Mouse (Mus musculus): ENCODE results near the gene Tlr9.

The Tlr9 gene

DNA sequence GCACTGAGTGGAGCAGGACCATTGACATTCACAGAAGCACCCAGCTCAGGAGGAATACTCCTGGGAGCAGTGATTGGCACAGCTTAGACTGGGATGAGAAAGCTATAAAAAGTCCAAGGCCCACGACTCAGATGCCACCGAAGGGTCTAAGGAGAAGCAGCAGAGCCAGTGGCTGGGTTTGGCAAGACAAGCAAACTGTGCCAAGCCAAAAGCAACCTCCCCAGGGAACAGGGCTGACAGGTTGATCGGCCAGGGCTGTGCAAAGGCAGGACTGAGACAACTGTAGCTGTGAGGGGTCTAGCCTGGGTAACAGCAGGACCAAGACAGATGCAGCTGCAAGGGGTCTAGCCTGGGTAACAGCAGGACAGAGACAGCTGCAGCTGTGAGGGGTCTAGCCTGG lies 10.6 kb downstream of the Tlr9 start:
- no peak for DNase-seq (ENCODE audit: low read depth, low spot score)

DNA sequence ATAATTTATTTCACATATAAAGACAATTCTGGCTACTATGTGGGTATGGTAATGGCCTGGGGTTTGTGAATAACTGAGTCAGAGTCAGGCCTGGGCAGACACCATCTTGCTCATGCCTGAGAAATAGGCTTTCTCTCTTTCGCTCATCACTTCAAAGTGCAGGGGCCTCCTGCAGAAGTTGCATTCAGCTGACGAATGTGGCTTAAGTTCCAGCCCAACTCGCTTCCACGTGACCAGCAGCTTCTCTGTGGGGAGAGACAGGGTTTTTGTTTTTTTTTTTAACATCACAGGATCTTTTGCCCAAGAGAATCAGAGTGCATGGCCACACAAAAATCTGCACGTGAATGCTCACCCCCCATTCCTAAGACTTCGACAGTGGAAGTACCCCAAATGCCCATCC lies 11.6 kb downstream of the Tlr9 start:
- no peak for DNase-seq (ENCODE audit: low read depth, low spot score)

DNA sequence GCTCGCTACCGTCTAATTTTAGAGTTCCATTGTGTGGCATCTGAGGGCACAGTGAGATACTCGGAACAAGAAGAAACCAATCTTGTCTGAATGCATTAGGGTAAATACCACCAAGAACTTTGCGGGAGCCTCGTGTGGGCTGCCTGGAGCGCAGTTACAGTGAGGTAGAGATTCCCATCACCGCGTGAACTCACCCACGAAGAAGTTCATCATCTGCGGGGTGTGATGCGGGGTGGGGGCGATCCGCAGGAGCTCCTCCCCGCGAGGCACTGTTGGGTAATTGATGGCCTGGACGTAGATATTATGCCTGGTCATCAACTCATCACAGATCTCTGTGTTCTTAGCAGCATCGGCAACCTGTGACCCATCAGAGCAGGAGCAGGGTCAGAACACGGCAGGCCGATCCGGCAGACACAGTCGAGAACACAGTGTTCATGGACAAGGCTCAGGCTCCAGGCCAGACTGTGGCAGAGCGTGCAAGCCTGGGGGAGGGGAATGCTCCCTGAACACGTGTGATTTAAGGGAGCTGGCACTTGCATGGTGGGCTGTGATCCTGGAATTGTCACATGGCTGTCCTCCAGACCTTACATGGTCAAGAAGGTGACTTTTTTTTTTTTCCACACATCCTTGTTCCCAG lies 12.9 kb downstream of the Tlr9 start:
- no peak for DNase-seq (ENCODE audit: low read depth, low spot score)

DNA sequence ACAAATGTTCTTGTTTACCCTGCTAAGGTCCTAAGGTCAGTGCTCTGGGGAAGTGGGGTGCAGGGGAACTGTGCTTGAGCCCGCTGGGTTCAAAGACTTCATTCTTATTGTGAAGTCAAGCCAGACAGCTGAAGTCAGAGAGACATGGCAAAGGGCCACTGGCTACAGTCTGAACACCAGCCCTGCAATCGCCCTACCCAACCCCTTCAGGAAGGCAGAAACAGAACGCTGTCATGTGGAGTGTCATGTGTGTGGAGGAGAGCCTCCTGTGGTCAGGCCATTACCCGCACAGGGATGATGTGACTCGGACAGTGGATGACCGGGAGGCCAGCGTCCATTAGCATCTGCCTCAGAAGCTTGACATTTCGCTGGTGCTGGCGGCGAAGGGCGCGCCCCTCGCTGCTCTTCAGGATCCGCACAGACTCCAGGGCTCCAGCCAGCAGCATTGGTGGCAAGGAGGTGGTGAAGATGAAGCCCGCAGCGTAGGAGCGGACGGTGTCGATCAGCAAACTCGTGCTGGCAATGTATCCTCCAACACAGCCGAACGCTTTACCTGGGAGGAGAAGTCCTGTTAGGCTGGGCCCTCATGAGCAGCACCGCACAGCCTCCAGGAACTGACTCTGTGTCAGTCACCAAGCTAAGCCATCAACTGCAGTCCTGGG lies 13.9 kb downstream of the Tlr9 start:
- DNase-seq (ENCODE audit: low read depth, low spot score) = no peak

DNA sequence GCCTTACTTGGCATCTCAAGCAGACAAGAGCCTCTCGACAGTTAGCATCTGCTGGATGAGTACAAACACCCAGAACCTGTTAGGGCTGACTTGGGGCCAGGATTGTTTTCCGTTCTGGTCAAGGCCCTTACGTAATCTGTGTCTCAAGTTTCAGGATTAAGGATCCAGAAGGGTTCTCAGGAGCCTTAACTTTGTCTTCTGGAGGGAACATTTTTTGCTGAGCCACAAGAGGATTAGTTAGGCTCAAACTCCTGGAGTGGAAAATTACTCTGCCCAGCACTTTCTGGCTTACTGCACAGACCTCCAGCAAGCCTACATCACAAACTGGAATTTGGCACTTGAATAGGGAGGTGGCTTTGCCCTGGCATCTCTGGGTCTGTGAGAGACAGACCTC lies 14.4 kb downstream of the Tlr9 start:
- no peak for DNase-seq (ENCODE audit: low read depth, low spot score)

DNA sequence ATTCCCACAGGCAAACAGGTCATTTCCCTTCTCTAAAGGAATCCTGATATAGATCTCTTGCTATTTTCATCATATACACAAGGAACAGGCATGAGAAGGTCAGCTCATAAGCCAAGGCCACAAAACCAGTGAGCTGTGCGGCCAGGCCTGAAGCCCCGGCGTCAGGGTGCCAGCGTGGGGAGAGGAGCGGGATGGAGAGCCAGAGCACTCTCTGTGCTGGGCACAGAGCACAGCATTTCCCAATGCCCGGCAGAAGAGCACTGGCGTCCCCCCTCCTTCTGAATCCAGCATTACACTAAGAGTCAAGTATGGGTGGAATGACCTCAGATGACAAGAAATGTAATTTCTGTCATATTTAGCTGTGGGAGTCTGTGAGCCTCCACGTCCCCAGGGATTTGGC lies 15.0 kb downstream of the Tlr9 start:
- no peak for DNase-seq (ENCODE audit: low read depth, low spot score)

DNA sequence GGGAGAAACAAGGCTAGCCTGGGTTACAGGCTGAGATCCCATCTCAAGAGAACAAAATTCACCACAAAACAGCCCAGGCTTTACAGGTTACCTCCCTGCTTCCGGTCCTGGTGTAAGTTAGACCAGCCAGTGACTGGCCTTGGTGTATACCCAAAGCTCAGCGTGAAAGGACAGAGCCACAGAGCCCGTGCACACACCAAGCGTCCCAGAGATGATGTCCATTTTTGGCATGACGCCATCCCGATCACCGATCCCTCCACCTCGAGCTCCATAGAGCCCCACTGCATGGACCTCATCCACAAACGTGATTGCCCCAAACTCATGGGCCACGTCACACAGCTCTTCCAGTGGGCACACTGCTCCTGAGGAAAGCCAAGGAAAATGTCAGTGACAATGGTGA lies 15.5 kb downstream of the Tlr9 start:
- DNase-seq (ENCODE audit: low read depth, low spot score) = no peak

DNA sequence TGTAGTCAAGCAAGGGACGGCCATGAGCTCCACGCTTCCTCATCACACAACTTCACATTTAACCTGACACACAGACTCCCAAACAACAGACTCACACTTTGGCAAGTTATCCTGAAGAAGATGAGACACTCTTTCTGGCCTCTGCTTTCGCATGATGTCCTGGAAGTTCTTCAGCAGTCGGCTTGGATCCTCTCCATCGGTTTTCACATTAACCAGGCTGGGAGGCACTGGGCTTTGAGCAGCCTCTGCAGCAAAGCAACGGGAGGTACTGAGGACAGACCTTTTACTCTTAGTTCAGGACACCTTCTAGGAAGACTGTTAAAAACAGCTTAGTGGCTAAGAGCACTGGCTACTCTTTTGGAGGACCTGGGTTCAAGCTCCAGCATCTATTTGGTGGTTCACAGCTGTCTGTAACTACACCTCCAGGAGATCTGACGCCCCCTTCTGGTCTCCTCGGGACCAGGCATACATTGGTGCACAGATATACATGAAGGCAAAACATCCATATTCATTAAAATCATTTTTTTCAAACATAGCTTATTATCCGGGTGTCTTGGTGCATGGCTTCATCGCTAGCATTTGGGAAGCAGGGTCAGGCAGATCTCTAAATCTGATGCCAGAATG lies 19.3 kb downstream of the Tlr9 start:
- no peak for DNase-seq (ENCODE audit: low read depth, low spot score)

DNA sequence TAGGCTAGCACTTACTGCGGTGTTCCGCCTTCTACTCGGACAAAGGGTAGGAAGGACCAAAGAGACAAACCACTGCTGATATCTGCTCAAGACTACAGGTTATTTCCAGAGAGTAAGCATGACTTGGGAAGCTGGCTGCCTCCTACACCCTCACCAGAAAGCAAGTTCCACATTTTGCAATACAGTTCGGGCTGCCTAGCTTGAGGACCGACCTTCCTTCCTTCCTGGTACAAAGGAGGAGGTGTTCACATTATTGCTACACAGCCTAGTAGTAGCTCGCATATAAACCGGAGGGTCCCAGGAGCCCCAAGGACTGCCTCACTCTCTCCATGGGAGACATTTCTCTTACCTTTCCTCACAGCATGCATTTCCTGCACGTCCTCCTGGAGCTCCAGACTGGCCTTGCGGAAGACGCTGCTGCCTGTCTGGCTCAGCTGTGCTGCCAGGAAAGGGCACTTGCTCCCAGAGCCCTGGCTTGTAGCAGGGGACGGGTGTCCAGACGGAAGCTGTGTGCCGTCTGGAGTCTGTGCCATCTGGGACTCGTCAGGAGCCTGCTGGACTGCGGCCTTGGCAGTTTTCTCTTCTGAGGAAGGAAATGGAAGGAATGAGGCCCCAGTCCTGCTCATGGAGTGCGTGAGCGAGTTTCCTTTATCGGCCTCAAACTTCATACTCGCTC lies 20.6 kb downstream of the Tlr9 start:
- DNase-seq (ENCODE audit: low read depth, low spot score) = no peak

DNA sequence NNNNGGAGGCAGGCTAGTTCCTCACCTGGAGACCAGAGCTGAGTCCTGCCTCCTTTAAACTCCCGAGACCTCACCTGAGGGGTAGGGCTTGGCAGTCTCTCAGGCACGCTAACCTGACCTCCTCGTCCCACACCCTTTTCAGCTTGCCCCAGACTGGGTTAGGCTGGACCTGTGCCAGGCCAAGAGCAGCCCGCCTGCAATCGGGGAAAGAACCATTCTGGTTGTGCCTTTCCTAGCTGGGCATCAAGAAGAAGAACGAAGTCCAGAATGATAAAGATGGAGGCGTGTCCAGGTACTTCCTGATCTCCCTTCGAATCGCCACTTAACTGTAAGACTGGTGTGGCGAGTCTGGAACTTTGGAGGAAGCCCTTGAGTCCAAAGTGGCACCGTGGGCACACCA lies 27.2 kb downstream of the Tlr9 start:
- DNase-seq (ENCODE audit: low read depth, low spot score) = no peak

DNA sequence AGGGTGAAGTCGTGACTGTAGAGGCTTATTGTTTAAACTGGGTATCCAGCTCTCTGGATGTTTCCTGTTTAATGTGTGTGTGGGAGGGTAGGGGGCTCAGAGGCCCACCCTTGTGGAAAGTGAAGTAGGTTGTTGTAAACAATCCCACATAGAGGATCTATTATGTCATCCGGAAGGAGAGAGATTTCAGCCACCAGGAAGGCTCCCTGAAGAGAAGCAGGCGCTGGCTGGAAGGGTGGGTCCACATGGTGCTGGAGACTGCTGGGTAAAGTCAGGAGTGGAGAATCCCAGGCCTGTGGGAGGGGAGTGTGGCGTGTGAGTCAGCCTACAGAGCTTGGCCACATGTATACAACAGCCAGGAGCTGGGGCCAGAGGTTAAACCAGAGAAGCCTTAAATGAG lies 27.8 kb downstream of the Tlr9 start:
- no peak for DNase-seq (ENCODE audit: low read depth, low spot score)

DNA sequence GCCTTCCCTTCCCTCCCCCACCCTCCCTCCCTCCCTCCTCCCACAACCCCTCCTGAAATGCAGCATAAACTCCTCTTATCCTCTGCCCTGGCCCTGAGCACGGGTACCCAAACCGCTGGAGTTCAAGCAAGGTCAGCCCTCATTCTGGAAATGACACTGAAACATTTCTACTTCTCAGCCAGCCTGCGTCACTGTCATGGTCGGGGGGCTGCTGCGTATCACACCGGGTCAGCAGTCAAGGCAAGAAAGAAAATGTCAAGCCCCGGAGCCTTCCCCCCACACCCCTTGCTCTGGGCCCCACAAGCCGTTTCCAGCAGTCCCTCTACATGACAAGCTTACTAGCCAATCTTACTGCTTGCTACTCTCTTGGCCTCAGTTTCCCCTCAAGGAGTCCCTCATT lies 28.7 kb downstream of the Tlr9 start:
- DNase-seq (ENCODE audit: low read depth, low spot score) = no peak

DNA sequence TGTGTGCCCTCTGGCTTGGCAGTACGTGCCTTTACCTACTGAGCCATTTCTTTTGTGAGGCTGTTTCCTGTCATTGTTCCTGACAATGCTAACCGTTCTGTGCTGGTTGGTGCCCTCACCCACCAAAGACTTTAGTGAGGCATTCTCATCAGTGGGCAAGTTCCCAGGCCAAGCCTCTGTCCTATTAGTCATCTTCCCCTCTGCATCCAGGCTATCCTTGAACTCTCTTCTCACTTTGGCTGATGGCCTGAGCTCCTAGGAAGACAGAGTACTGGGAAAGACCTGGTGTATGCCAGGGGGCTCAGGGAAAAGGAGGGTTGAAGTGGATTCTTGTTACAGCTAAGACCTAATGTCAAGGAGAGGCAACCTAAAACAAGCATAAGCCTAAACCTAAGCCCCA lies 31.6 kb downstream of the Tlr9 start:
- no peak for DNase-seq (ENCODE audit: low read depth, low spot score)

DNA sequence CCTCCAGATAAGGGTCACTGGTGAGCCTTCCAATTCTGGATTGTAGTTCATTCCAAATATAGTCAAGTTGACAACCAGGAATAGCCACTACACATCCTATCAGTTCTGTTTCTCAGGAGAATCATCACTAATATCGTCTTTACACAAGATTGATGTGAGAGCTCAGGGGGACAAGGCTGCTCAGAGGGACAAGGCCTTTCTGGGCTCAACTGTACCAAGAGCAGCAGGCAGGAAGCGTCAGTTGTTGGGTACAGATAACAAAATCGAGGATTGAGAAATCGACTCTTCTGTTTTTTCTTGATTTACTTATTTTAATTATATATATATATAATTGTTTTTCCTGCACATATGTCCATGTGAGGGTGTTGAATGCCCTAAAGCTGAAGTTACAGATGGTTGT lies 36.0 kb downstream of the Tlr9 start:
- DNase-seq (ENCODE audit: low read depth, low spot score) = no peak

DNA sequence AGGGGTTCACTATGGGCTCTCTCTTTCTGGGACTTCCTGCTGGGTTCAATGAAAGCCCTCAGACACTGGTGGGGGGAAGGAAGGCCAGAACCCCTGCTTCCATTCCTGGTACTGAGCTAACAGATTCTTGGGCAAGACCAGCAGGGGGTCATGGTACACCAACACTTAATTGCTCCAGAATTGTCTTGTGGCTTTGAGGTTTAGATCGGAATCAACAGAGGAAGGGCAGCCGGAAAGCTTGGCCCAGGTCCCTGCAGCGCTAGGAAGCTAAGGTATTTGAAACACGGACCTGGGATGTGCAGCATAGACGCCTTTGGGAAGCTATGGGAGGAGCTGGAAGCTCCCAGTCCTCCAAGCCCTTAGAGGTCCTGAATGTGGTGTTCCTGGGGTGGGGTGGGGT lies 36.6 kb downstream of the Tlr9 start:
- no peak for DNase-seq (ENCODE audit: low read depth, low spot score)

DNA sequence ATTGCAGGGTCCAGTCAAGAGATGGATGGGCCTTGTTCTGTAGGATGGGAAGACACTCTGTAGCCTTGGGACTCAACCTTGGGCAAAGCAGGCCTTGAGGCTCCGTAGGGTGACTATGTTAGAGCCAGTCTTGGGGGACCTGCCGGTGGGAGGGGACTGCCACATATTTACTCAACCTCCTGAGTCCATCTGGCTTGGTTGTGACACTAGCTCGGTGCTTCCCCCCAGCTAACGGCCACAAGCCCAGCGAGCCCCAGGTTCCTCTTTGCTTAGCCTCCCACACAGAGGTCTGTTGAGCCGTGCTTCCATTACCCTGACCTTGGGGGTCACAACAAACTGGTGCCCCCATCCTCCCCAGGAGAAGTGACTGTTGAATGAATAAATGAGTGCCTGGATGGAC lies 38.7 kb downstream of the Tlr9 start:
- no peak for DNase-seq (ENCODE audit: low read depth, low spot score)

DNA sequence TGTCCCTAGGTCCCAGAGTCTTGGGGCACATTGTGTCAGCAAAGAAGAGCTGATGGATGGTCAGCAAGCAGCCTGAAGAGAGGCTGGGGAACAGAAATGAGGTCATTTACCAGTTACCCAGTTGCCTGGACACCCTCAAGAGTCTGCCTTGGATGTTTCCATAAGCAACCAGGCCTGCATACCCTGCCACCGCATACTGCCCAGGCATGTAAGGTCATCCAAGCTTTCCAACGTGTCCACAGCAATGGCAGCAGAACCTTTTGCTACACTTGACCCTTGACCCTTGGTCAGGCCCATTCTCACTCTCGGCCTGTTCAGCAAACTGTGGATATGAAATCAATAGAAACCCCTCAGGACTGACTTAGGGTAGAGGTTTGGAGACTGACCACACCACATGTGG lies 39.1 kb downstream of the Tlr9 start:
- DNase-seq (ENCODE audit: low read depth, low spot score) = no peak

DNA sequence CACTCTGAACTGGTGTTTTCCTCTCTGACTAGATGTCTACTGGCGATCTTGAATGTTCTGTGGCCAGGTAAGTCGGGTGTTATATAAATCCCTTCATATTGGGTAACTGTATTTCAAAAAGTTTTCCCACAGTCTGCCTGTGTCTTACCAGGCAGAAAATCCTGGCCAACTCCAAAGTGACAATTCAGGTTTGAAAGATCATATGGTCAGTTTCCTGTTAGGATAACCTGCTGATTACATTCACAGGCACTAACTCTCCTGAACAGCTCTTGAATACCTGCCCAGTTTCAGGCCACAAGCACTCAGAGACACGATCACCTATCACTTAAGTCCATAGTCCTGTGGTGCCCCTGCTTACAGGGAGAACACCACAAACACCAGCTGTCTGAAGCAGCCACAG lies 39.7 kb downstream of the Tlr9 start:
- no peak for DNase-seq (ENCODE audit: low read depth, low spot score)

DNA sequence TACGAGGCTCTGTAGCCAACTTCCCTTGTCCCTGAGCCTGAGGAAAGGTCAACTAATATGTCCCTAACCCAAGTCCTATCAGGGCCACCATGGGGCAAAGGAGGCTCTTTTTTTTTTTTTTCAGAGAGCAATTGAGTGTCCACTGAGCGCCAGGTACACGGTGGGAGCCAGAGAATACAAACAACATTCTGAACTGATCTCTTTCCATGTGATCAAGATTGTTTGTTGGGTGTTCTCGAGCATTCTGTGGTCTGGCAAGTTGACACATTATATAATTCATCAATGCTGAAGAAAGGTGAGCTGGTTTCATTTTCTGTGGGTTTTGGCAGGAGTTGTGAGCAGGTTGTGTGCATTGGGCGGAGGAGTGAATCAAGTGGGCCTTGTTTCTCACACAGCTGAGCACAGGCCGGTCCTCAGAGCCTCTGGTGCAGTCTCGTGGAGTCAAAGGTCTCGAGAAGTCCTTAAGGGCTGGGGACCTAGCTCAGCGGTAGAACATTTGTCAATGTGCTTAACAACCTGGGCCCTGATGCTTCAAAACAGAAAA lies 41.1 kb downstream of the Tlr9 start:
- no peak for DNase-seq (ENCODE audit: low read depth, low spot score)

DNA sequence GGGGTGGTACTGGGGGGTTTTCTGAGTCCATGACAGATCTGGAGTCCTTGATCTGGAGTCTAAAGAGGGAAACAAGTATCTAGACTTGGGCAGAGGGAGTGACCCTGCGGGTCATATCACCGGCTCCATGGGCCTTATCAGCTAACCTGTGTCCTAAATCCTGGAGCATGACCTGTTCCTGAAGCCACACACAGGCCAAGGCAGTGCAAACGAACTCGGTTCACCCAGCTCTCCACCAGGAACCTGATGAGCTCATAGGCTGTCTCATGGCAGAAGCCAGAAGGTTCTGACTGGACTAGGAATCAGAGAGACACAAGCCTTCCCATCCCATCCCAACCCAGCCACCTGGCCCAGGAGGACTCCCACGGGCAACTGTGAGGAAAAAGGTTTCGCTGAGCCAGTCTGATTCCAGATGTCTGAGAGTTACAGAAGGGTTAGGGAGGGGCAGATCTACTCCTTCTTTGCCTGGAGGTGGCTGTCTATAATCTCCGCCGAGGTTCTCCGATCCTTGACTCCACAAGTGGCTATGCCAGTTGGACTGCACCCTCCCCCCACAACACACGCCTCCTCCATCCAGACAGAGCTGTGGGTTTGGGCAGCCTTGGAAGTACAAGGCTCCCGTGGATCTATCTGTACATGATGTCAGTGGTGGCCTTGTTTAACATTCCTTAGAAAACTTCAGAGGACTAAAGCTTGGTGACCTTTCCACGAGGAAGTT lies 43.1 kb downstream of the Tlr9 start:
- no peak for DNase-seq (ENCODE audit: low read depth, low spot score)

DNA sequence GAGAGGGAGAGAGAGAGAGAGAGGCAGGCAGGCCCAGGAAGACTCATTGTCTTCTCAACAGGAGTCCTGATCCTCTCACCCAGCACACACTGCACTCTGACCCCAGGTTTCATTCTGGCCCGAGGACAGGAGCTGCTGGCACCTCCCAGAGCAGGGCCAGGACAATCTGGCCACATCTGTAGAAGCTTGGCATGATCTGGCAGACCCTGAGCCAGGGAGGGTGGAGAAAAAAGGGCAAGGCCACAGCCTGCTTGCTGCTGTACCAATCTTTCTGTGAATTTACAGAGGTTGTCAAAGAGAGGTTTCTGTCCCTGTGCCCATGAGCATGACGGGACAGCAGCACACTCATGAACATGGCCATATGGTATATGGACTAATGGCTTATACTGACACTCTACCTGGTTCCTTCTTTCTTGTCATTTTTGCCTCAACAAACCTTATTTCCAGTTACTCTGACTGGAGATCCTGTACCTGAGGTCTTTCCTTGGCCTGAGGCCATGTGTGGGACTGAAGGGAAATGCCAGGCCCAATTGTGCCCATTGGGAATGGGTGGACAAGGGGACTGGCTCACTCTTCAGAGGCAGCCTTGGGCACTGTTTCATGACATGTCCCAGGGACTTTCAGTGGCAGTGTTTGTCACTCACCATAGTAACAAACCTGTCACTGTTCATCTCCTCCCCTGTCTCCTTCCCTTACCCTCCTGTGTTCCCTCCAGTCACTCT lies 44.7 kb downstream of the Tlr9 start:
- DNase-seq (ENCODE audit: low read depth, low spot score) = no peak
